Mouse (Mus musculus) left cerebral cortex, postnatal 25 days (tissue): ENCODE data around the gene Pdlim7. TPM values are rescaled to one million over a fixed set of nuclear protein-coding genes. Genes with fewer than 3 reads are reported as not detected.

Experiments used
- DNase-seq, 2 experiments: peaks; one replicate each; pipeline ENCODE4 v3.0.0; 2022; ENCODE audit warnings: low spot score in 2 of 2, mixed read lengths in 1 of 2
- intact Hi-C: fragments of 180-260 bp; cut with DNase I; formaldehyde crosslinking; loops from one replicate; pipeline ENCODE4 v1.15.1; 2025
- total RNA-seq, 2 experiments: library from RNA; stranded (reverse); gene quantifications; 2 replicates each; pipeline ENCODE4 v1.2.3; 2021

Gene Pdlim7
- total RNA-seq, result 10 to 100 TPM; 89.6 to 96.1 TPM

DNA sequence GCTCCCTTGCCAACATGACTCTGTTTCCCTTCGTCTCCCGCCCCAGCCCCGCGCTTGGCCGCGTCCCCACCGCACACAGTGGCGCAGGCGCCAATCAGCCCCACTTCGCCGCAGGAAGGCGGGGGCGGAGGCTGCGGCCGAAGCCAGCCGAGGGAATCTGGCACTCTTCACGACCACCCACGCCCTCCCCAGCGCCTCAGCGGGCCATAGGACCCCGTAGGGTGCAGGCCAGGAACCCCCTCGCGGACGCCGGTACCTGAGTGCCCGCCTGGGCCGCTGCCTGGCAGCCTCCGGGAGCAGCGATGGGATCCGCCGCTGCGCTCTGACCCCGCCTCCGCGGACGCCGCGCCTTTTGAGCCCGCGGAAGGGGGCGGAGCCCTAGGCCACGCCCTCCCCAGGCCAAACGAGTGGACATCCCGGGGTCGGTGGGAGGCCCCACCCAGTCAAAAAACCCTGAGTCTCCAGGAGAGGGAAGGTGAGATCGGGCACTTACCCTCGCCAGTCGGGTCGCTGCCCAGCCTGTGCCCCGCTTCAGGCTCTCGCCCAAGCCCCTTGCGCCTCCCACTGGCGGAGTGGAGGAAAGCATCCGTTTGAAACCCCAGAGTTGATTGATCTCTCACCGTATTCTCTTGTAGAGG is at the start of gene Pdlim7:
Gene Pdlim7, minus strand, starts transcription at position 566 of the 638 bp plus-strand sequence.
- DNase-seq, result peak; percentile 86 to 89
- intact Hi-C loops, result loop anchor here (2.0 kb wide), 1 partner anchor 34 kb away; no protein-coding TSS in a partner anchor

GRCm38 (mm10) chr13:55557499-55557898 is 44.0 kb upstream of the Pdlim7 start:
- DNase-seq, result no peak
- intact Hi-C loops, result no loop called here

DNA sequence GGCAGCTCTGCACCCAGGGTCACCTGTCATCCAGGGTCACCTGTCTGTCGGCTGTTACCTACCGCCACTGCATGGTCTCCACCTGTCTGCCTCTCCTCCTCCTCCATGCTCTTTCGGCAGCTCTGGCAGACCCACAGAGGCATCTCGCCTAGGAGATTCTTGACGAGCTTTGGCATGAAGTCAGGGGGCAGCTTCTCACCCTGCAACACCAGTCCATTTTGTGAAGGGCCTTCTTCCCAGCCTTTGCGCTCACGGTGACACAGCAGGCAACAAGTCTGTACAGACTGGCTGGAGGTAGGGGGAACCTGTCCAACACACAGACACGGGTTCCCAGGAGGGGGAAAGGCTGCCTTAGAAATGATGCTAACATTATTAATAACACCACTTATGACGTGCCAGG is 42.4 kb upstream of the Pdlim7 start:
- no peak for DNase-seq
- intact Hi-C loops, result no loop called here

- DNase-seq, result no peak
- intact Hi-C loops, result no loop called here
These were observed 35.6 kb upstream of the Pdlim7 start for GRCm38 (mm10) chr13:55549061-55549460.

DNA sequence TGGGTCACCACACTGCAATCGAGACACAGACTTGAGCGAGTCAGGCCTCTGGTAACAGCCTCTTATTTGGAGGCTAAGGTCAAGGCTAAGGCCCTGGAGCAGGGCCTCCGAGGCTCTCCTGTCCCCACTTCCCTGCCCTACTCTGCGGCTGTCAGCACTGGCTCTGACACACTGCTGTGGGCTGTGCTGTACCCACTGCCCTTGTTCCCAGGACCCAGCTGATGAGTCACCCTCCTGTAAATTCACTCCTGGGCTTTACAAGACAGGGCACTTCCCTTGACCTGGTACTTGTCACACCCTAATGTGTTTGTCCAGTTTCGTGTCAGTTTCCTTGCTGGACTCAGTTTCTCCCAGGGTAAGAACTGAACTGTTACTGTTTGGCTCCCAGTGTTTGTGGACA is 35.0 kb upstream of the Pdlim7 start:
- intact Hi-C loops, result no loop called here
- no peak for DNase-seq

GRCm38 (mm10) chr13:55547916-55548315 is 34.4 kb upstream of the Pdlim7 start:
- no peak for DNase-seq
- intact Hi-C loops, result no loop called here

- intact Hi-C loops, result no loop called here
- DNase-seq, result no peak
These were observed 31.3 kb upstream of the Pdlim7 start for GRCm38 (mm10) chr13:55544792-55545191.

GRCm38 (mm10) chr13:55543447-55543846 is 30.0 kb upstream of the Pdlim7 start:
- intact Hi-C loops, result no loop called here

DNA sequence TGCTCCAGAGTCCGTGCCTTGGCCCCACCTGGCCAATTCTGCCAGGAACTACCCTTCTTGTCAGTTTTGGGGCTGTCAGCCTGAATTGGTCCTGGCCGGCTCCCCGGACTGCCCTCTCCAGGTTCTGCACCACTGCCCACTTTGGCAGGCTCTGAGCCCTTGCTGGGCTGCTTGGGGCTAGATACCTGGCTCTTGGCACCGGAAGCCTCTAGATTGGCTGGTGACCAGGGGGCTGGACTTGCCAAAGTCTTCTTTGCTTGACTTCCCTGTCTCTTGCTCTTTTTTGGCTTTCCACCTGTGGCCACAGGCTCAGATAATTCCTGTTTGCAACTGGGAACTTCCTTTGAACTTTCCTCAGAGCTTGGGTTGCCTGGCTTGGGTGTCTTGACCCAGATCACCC is 29.4 kb upstream of the Pdlim7 start:
- intact Hi-C loops, result no loop called here
- no peak for DNase-seq

More at GRCm38 (mm10) chr13:55543447-55543846, 30.0 kb upstream of the Pdlim7 start:
- no peak for DNase-seq

DNA sequence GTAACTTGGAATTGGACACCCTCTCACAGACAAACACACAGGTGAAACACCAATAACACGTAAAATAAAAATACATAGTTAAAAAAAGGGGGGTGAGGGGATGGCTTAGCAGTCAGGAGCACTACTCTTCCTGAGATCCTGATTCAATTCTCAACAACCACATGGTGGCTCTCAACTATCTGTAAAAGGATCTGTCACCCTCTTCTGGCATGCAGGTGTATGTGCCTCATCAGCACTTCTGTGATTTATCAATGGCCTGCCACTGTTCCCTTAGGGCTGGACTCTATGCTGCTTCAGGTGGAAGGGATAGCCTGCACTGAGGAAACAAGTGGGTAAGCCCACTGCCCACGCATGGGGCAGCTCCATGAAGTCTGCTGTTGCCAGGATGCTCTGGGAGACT is 27.5 kb upstream of the Pdlim7 start:
- intact Hi-C loops, result no loop called here
- peak; percentile 46 to 52 for DNase-seq

DNA sequence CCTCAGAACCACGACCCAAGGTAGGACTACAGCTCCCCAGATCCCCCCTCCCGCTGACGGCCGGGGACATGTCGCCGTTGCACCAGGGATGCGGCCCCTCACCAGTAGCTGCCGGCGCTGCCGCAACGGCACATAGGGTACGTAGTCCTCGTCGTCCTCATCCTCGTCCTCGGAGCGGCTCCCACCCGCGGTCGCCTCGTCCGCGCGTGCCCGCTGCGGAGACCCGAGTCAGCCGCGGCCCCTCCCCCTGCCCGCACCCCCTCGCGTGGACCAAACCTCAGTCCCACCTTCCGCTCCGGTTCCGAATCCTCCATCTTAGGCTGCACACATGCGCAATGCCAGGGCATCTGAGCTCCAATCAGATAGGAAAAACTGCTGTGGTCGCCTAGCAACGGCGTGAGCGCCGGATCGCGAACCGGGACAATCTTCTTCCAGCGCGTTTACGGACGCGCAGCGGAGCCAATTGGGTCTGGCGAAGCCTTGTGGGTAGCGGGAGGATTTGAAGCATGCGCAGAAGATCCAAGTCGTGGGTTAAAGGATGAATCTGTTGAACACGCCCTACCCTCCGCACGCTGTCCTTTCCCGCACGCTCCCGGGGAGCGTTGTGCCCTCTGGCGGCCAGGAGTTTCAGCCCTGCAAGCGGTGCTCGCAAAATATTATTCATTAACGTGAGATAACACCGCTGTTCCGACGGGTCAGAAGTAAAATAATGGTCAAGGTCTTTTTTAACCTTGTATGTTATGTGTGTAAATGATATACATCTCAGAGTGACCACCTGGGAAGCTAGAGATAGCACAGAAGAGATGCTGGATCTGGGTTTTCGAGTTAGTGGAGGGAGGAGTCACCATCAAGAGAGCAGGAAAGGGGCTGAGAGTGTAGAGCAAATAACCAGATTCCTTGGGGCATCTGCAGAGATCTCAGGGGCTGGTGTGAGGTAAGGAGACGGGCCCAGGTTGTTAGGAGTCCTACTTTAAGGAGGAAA is 23.0 kb upstream of the Pdlim7 start, which contains the start of gene Ddx41:
Gene Ddx41, minus strand, starts transcription at position 465 of the 982 bp plus-strand sequence.
- intact Hi-C loops, result loop anchor here (5.0 kb wide), 1 partner anchor 129 kb away; no protein-coding TSS in a partner anchor
- peak; percentile 100 for DNase-seq

- intact Hi-C loops, result loop anchor here (5.0 kb wide), 1 partner anchor 128 kb away; no protein-coding TSS in a partner anchor
These were observed 22.3 kb upstream of the Pdlim7 start for GRCm38 (mm10) chr13:55535796-55536193.

GRCm38 (mm10) chr13:55535191-55535590 is 21.7 kb upstream of the Pdlim7 start:
- intact Hi-C loops, result loop anchor here (5.0 kb wide), 1 partner anchor 128 kb away; no protein-coding TSS in a partner anchor
- DNase-seq, result no peak

More at GRCm38 (mm10) chr13:55535796-55536193, 22.3 kb upstream of the Pdlim7 start:
- no peak for DNase-seq

DNA sequence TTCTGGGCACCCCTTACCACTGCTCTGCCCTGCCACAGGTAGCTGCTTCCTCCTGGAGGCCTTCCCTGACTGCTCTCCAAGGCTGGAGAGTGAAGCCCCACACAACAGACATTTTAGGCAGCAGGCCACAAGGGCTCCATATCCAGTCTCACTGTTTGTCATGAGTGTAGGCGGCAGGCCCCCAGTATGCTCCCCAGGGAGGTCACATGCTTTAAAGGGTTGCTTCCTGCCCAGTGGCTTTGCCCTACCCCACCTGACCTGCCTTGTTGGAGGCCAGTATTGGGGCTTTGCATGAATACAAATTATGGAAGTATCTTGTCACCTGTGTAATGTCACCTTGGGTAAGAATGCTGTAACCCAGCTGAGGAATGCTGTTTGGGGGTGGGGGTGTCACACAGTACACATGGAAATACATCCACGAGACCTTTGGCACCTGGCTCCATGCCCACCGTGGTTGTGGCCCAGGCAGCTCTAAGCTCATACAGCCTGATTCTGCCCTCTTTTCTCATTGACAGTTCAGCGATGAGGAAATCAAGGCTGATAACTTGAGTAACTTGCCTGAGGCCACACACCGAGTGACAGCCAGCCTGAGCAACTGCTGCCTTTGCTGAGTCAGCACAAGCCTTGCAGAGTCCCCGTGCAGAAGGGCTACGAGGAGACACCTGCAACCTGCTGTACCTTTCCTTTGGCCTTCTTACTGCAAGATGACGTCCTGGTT is 15.9 kb upstream of the Pdlim7 start, which contains the start of gene Dok3:
Gene Dok3, minus strand, starts transcription at position 99 of the 718 bp plus-strand sequence.
- no peak for DNase-seq
- intact Hi-C loops, result no loop called here

GRCm38 (mm10) chr13:55527834-55528772 is 14.6 kb upstream of the Pdlim7 start:
- intact Hi-C loops, result no loop called here
- DNase-seq, result peak in 1 of 2 experiments; percentile 69

GRCm38 (mm10) chr13:55527212-55527611 is 13.7 kb upstream of the Pdlim7 start:
- intact Hi-C loops, result no loop called here
- no peak for DNase-seq

DNA sequence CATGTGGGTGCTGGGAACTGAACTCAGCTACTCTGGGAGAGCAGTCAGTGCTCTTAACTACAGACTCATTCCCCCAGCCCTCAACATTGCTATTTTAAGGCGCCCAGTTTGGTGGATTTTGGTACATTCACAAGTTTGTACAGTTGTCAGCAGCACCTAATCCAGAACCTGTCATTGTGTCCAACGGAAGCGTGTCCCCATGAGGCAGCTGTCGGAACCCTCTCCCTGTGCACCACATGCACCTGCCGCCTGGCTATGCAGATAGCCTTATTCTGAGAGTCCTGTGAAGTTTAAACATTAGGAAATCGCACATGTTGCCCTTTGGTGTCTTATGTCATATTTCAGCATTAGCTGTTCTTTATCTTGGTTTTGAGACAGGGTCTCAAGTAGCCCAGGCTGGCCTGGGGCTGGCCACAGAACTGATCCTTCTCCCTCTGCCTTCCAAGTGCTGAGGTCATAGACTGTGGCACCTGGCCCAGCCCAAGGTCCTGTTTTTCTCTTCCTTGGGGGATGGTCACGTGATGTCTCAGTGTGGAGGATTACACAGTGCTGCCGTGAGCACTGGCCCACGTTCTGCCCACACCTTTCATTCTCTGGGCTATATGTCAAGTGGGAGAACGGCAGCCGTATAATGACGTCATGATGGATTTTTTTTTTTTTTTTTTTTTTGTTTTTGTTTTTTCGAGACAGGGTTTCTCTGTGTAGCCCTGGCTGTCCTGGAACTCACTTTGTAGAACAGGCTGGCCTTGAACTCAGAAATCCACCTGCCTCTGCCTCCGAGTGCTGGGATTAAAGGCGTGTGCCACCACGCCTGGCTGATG is 12.5 kb upstream of the Pdlim7 start:
- intact Hi-C loops, result no loop called here
- DNase-seq, result no peak
